Mouse (Mus musculus): ENCODE results near the gene Olfr324. TPM values are rescaled to one million over a fixed set of nuclear protein-coding genes. Genes with fewer than 3 reads are reported as not detected.

Gene Olfr324
- total RNA-seq, 2 experiments from 2014 or later: not detected

GRCm38 (mm10) chr11:58605228-58605627, 10.3 kb downstream of the Olfr324 start:
- no peak overlapping the region for H3K4me3 ChIP-seq
- no peak for DNase-seq (ENCODE audit: extremely low spot score in 1 of 2, low spot score in 2 of 2)
- H3K27ac ChIP-seq: no peak overlapping the region
- intact Hi-C loops (cut with DNase I): no loop called here
- TF ChIP-seq CTCF (IDR thresholded peaks at IDR 0.05): no peak

- Histone ChIP-seq H3K4me3 (no peak overlapping the region), H3K27ac (no peak overlapping the region)
- intact Hi-C loops (cut with DNase I): no loop called here
- no peak for TF ChIP-seq CTCF (IDR thresholded peaks at IDR 0.05)
- no peak for DNase-seq (ENCODE audit: extremely low spot score in 1 of 2, low spot score in 2 of 2)
Observed at GRCm38 (mm10) chr11:58606177-58606919, 11.4 kb downstream of the Olfr324 start.

- no peak for TF ChIP-seq CTCF (IDR thresholded peaks at IDR 0.05)
- no peak overlapping the region for H3K27ac ChIP-seq
- DNase-seq (ENCODE audit: extremely low spot score in 1 of 2, low spot score in 2 of 2): no peak
- no peak overlapping the region for H3K4me3 ChIP-seq
- intact Hi-C loops (cut with DNase I): no loop called here
Observed at GRCm38 (mm10) chr11:58607030-58607429, 12.1 kb downstream of the Olfr324 start.

GRCm38 (mm10) chr11:58613359-58613758, 18.4 kb downstream of the Olfr324 start:
- intact Hi-C loops (cut with DNase I): no loop called here
- no peak overlapping the region for H3K4me3 ChIP-seq
- H3K27ac ChIP-seq: no peak overlapping the region
- no peak for DNase-seq (ENCODE audit: extremely low spot score in 1 of 2, low spot score in 2 of 2)
- TF ChIP-seq CTCF (IDR thresholded peaks at IDR 0.05): no peak

DNA sequence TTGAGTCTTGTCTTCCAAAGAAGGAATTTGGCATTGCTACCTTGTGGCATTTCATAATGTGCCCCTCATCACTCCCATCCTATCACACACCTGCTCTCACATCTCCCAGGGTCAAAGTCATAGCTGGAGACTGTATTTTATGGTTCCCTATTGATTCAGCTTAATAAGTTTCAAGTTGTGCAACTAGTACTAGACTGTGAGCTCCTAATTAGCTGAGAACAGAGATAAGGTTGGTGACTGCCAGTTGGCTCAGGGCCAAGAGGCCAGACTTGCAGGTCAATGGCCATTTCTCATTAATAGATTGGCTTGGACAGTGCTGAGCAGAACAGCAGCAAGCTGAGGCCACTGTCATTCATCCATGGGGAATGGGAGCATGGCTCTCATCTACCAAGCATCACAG, 19.6 kb downstream of the Olfr324 start:
- TF ChIP-seq CTCF (IDR thresholded peaks at IDR 0.05): no peak
- intact Hi-C loops (cut with DNase I): no loop called here

DNA sequence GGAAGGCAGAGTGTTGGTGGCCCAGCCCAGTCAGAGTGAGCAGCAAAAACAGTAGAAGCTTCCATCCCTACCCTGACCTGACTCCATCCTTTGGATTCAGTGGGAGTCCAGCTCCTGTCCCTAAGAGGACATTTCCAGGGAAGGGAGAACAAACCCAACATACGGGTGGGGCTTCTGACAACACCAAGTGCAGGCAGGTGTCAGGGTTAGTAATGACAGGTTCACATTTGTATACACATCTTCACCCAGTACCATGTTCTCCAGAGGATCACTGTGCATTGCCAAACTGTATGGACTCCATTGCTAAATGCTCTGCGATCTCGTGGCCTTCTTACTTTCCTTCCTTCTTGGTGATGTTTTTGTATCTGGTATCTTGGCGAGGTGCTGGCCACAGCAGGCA, 21.1 kb downstream of the Olfr324 start, which contains the start of gene 2210407C18Rik:
Gene 2210407C18Rik (minus strand): TSS at position 101 of the 400 bp plus-strand sequence.
- intact Hi-C loops (cut with DNase I): no loop called here
- H3K27ac ChIP-seq: no peak within 1 kb of the TSS
- no peak within 1 kb of the TSS for H3K4me3 ChIP-seq
- DNase-seq (ENCODE audit: extremely low spot score in 1 of 2, low spot score in 2 of 2): no peak
- no peak for TF ChIP-seq CTCF (IDR thresholded peaks at IDR 0.05)

More for the DNA sequence above, 19.6 kb downstream of the Olfr324 start:
- DNase-seq (ENCODE audit: extremely low spot score in 1 of 2, low spot score in 2 of 2): no peak
- H3K27ac ChIP-seq: no peak overlapping the region
- no peak overlapping the region for H3K4me3 ChIP-seq

- no peak for DNase-seq (ENCODE audit: extremely low spot score in 1 of 2, low spot score in 2 of 2)
- TF ChIP-seq CTCF (IDR thresholded peaks at IDR 0.05): no peak
- intact Hi-C loops (cut with DNase I): no loop called here
- Histone ChIP-seq H3K4me3 (no peak overlapping the region), H3K27ac (no peak overlapping the region)
Observed at GRCm38 (mm10) chr11:58618369-58618768, 23.5 kb downstream of the Olfr324 start.

DNA sequence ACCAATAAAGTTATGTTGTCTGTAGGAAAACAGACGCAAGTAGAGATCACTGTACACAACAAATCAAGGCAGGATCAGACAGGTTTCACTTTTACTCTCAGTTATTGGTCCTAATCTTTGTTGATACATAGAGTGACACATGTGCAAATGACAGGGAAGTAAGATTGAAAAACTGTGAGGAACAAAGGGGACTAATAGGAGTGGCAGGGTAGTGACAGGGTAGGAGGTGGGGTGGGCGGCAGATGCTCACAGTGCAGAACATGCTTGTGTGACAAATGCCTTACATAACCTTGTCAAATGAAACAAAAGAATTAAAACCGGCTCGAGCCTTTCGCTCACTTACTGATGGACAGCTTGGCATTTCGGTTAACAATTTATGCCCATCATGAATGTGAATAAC, 23.9 kb downstream of the Olfr324 start:
- no peak for DNase-seq (ENCODE audit: extremely low spot score in 1 of 2, low spot score in 2 of 2)
- TF ChIP-seq CTCF (IDR thresholded peaks at IDR 0.05): no peak
- H3K27ac ChIP-seq: no peak overlapping the region
- H3K4me3 ChIP-seq: no peak overlapping the region
- intact Hi-C loops (cut with DNase I): no loop called here

DNA sequence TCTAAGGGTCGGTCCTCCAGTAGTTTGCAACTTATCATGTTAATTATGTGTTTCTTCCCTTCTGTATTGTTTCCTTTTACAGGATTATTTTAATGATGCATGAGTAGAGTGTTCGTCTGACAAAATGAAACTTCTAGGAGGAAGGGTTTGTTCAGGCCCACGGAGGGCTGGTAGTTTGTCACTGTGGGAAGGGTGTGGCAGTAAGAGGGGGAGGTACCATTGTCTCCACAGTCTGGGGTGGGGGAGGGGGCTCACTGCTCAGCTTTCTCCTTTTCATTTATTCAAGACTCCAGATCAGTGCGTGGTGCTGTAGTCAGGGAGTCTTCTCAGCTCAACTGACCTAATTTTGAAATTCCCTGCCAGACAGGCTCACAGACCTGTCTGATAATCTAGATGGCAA, 31.2 kb downstream of the Olfr324 start:
- TF ChIP-seq CTCF (IDR thresholded peaks at IDR 0.05): no peak
- Histone ChIP-seq H3K27ac (no peak overlapping the region), H3K4me3 (no peak overlapping the region)
- DNase-seq (ENCODE audit: extremely low spot score in 1 of 2, low spot score in 2 of 2): no peak
- intact Hi-C loops (cut with DNase I): no loop called here

DNA sequence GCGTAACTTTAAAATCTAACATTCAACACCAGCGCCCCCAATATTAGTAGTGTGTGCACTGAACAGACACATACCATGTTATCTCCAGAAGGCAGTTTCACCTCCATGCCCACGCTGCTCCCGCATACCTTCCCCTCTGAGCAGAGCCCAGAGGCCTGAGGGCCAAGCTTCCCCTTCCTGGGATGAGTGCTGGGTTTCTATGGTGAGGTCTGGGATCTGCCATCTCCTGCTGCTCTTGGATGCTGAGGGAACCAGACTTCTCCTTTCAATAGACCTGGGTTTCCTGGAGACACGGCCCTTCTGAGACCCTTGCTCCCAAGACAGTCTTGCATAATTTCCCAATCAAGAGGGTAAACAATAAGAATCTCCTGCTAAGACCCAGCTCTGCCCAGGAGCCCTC, 35.5 kb downstream of the Olfr324 start, which contains the start of gene Olfr323:
Gene Olfr323 (minus strand): TSS at position 101 of the 400 bp plus-strand sequence.
- H3K4me3 ChIP-seq: no peak within 1 kb of the TSS
- DNase-seq (ENCODE audit: extremely low spot score in 1 of 2, low spot score in 2 of 2): no peak
- intact Hi-C loops (cut with DNase I): no loop called here
- H3K27ac ChIP-seq: no peak within 1 kb of the TSS
- no peak for TF ChIP-seq CTCF (IDR thresholded peaks at IDR 0.05)

- Histone ChIP-seq H3K27ac (no peak overlapping the region), H3K4me3 (no peak overlapping the region)
- intact Hi-C loops (cut with DNase I): no loop called here
- TF ChIP-seq CTCF (IDR thresholded peaks at IDR 0.05): no peak
- DNase-seq (ENCODE audit: extremely low spot score in 1 of 2, low spot score in 2 of 2): no peak
Observed at GRCm38 (mm10) chr11:58634878-58635277, 40.0 kb downstream of the Olfr324 start.

DNA sequence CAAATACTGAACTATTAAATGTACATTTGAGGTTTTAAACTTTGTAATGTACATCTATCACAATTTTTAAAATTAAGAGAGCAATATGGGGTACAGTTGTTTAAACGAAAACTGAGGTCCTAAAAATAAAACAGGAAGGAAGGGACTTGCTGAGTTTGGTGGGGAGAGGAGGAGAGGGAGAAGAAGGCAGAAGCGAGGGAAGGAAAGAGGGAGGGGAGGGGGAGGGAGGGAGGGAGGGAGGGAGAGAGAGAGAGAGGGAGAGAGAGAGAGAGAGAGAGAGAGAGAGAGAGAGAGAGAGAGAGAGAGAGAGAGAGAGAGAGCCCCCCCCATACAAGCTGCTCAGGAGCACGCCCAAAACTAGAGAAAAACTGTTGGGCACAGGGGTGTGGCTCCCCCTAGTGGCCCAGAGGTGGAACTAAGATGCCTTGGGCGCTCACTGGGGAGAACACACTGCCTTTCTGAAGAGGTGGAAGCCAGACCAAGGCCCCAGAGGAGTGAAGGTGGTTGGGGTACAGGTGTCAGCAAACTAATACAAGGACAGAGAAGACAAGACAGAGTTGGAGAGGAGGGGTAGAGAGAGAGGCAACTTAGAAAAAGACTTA, 41.6 kb downstream of the Olfr324 start:
- TF ChIP-seq CTCF (IDR thresholded peaks at IDR 0.05): peak; percentile 74
- no peak overlapping the region for H3K4me3 ChIP-seq
- peak; percentile 41 to 47 for DNase-seq (ENCODE audit: extremely low spot score in 1 of 2, low spot score in 2 of 2)
- intact Hi-C loops (cut with DNase I): loop anchor here (2.0 kb wide), 1 partner anchor 234 kb away; no protein-coding TSS in a partner anchor
- no peak overlapping the region for H3K27ac ChIP-seq

All from left cerebral cortex, adult 2 months (tissue).